Mouse (Mus musculus) thymus, adult 2 months (tissue): ENCODE data around the gene Cd72.

Experiments used
- CTCF ChIP-seq: fragments of 200-500 bp; IDR thresholded peaks from 2 replicates; pipeline ENCODE4 v1.5.1; 2012; ENCODE audit warnings: mild to moderate bottlenecking, control low read depth, low read length, moderate library complexity, borderline replicate concordance; ENCODE audit not compliant: control insufficient read depth, poor library complexity, insufficient read depth; ENCODE audit errors: extremely low read depth
- POLR2A ChIP-seq: fragments of 200-500 bp; IDR thresholded peaks from 2 replicates; pipeline ENCODE4 v1.6.1; 2012; ENCODE audit warnings: mild to moderate bottlenecking, low read length, control low read depth, moderate library complexity; ENCODE audit not compliant: control insufficient read depth, poor library complexity, insufficient read depth; ENCODE audit errors: extremely low read depth

DNA sequence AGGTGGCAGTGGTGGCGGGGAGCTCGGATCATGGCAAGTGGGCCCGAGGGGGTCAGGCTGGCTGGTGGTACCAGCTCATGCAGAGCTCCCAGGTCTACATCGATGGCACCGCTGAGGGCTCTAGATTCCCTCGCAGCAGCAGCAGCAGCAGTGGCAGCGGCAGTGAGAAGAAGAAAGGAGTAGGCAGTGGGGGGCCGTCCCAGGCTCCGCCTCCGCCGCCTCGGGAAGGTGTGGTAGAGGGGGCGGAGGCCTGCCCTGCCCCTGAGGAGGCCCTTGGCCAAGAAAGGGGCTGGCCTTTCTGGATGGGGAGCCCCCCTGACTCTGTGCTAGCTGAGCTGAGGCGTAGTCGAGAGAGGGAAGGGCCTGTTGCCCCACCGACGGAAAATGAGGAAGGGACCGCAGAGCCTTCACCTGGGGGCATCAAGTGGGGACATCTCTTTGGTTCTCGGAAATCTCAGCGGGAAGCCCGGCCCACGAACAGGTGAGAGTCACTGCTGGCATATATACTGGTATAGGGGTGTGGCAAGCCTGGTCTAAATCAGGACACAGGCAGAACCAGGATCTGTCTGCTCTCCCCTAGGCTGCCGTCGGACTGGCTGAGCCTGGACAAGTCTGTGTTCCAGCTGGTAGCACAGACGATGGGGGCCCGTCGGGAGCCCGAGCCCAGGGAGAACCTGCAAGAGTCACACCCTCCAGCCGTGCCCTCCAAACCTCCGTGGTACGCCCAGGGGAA, 28.6 kb downstream of the Cd72 start:
- TF ChIP-seq CTCF (no peak), POLR2A (no peak)
